Mouse (Mus musculus): ENCODE results near the gene Epha6. TPM values are rescaled to one million over a fixed set of nuclear protein-coding genes. Genes with fewer than 3 reads are reported as not detected.

The Epha6 gene
- polyA plus RNA-seq, 1 experiment from 2014 or later, result 12.3 TPM

GRCm38 (mm10) chr16:60070457-60071112, 534.7 kb downstream of the Epha6 start:
- DNase-seq (ENCODE audit: low spot score) (no peak), ATAC-seq (ENCODE audit: low FRiP score) (no peak)
- Histone ChIP-seq H3K4me2 (replicated peaks) (no peak overlapping the region), H3K27me3 (ENCODE audit: control insufficient read depth, insufficient read depth, low read length) (no peaks in the 10 kb centered on the region), H3K27ac (no peak overlapping the region), H3K36me3 (replicated peaks; ENCODE audit: control insufficient read depth, insufficient read depth) (no peaks in the 10 kb centered on the region), H3K9ac (no peak overlapping the region), H3K9me3 (ENCODE audit: control insufficient read depth, low read length) (no peaks in the 10 kb centered on the region), H3K4me1 (replicated peaks; ENCODE audit: control insufficient read depth, insufficient read depth, low read length) (no peaks in the 10 kb centered on the region), H3K4me3 (replicated peaks; ENCODE audit: low read length) (no peak overlapping the region)
- 86% methylated on average over 10 of the region's 10 CpGs for WGBS

GRCm38 (mm10) chr16:60043809-60044208, 561.5 kb downstream of the Epha6 start:
- no peaks in the 10 kb centered on the region for H3K9me3 ChIP-seq (ENCODE audit: control insufficient read depth, low read length)
- H3K4me3 ChIP-seq (replicated peaks; ENCODE audit: low read length), result no peak overlapping the region
- H3K27me3 ChIP-seq (ENCODE audit: control insufficient read depth, insufficient read depth, low read length), result no peaks in the 10 kb centered on the region
- ATAC-seq (ENCODE audit: low FRiP score), result no peak
- DNase-seq (ENCODE audit: low spot score), result no peak
- H3K27ac ChIP-seq, result no peak overlapping the region
- no peak overlapping the region for H3K4me2 ChIP-seq (replicated peaks)
- no peaks in the 10 kb centered on the region for H3K36me3 ChIP-seq (replicated peaks; ENCODE audit: control insufficient read depth, insufficient read depth)
- H3K9ac ChIP-seq, result no peak overlapping the region
- WGBS, result 87% methylated on average over 1 of the region's 1 CpGs
- no peaks in the 10 kb centered on the region for H3K4me1 ChIP-seq (replicated peaks; ENCODE audit: control insufficient read depth, insufficient read depth, low read length)

DNA sequence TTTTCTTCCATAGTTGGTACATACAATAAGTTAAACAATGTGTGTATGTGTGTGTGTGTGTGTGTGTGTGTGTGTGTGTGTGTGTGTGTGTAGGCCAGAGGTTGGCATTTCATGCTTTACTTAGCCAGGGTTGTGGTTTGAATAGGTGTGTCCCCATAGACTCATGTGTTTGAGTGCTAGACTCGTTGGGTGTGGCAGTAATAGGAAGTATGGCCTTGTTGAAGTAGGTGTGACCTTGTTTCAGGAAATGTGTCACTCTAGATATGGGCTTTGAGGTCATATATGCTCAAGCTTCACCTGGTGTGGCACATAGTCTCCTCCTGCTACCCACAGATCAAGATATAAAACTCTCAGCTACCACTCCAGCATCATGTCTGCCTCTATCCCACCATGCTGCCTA, 577.0 kb downstream of the Epha6 start:
- no peak for DNase-seq (ENCODE audit: low spot score)
- no peaks in the 10 kb centered on the region for H3K36me3 ChIP-seq (replicated peaks; ENCODE audit: control insufficient read depth, insufficient read depth)
- H3K27me3 ChIP-seq (ENCODE audit: control insufficient read depth, insufficient read depth, low read length), result no peaks in the 10 kb centered on the region
- ATAC-seq (ENCODE audit: low FRiP score), result no peak
- no peak overlapping the region for H3K9ac ChIP-seq
- H3K27ac ChIP-seq, result no peak overlapping the region
- no peaks in the 10 kb centered on the region for H3K4me1 ChIP-seq (replicated peaks; ENCODE audit: control insufficient read depth, insufficient read depth, low read length)
- WGBS, result 84% methylated on average over 1 of the region's 1 CpGs
- H3K4me3 ChIP-seq (replicated peaks; ENCODE audit: low read length), result no peak overlapping the region
- no peaks in the 10 kb centered on the region for H3K9me3 ChIP-seq (ENCODE audit: control insufficient read depth, low read length)
- H3K4me2 ChIP-seq (replicated peaks), result no peak overlapping the region

DNA sequence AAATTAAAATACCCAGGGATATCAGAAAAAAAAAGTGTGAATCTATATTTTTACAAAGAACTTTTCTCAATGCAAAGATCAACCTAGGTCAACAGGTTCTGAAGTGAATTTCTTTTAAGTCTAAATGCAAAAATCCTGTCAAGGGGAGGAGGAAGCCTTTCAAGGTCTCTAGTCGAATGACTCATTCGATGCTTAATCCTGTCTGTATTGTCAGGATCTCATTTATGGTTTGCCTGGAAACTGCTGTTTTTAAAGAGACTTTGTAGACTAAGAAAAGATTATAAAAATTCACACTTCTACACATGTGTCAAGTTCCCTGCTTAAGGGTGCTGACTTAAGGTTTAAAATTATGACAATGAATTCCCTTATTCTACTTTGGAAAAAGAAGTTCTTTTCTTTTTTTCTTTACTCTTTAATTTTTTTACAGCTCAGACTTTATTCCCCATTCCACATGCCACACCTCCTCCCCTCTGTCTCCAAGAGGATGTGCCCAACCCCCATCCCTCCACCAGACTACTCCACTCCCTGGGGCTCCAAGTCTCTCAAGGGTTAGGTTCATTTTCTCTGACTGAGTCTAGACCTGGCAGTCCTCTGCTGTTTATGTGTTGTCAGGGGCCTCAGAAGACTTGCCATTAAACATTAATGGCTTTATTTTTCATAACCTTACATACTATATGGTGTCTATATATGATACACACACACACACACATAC, 598.3 kb downstream of the Epha6 start:
- 81% methylated on average over 2 of the region's 2 CpGs for WGBS
- DNase-seq (ENCODE audit: low spot score), result no peak
- no peaks in the 10 kb centered on the region for H3K4me1 ChIP-seq (replicated peaks; ENCODE audit: control insufficient read depth, insufficient read depth, low read length)
- no peak overlapping the region for H3K4me2 ChIP-seq (replicated peaks)
- H3K9ac ChIP-seq, result no peak overlapping the region
- H3K36me3 ChIP-seq (replicated peaks; ENCODE audit: control insufficient read depth, insufficient read depth), result no peaks in the 10 kb centered on the region
- H3K4me3 ChIP-seq (replicated peaks; ENCODE audit: low read length), result no peak overlapping the region
- no peak overlapping the region for H3K27ac ChIP-seq
- ATAC-seq (ENCODE audit: low FRiP score), result no peak
- no peaks in the 10 kb centered on the region for H3K9me3 ChIP-seq (ENCODE audit: control insufficient read depth, low read length)
- H3K27me3 ChIP-seq (ENCODE audit: control insufficient read depth, insufficient read depth, low read length), result no peaks in the 10 kb centered on the region

DNA sequence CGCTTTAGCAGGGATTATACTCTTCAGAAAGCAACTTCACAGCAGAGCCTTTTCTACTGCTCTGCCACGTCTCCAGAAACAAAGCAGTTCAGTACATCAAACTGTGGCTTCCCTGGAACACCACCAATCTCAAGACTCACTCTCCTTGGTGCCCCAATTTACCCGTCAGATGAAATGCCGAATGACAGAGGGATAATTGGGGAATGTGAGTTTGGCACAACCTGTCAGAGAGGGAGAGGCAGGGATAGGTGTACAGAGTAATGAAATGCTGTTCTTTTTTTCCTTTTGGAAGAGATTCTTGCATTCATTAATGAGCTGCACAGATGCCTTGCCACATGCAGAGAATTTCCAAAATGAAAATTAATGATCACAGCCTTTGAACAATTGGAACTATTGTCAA, 635.5 kb downstream of the Epha6 start:
- Histone ChIP-seq H3K27ac (no peak overlapping the region), H3K27me3 (ENCODE audit: control insufficient read depth, insufficient read depth, low read length) (no peaks in the 10 kb centered on the region), H3K4me3 (replicated peaks; ENCODE audit: low read length) (no peak overlapping the region), H3K4me1 (replicated peaks; ENCODE audit: control insufficient read depth, insufficient read depth, low read length) (no peaks in the 10 kb centered on the region), H3K36me3 (replicated peaks; ENCODE audit: control insufficient read depth, insufficient read depth) (no peaks in the 10 kb centered on the region), H3K4me2 (replicated peaks) (no peak overlapping the region), H3K9ac (no peak overlapping the region), H3K9me3 (ENCODE audit: control insufficient read depth, low read length) (no peaks in the 10 kb centered on the region)
- DNase-seq (ENCODE audit: low spot score) (no peak), ATAC-seq (ENCODE audit: low FRiP score) (no peak)
- WGBS, result 59% methylated on average over 4 of the region's 4 CpGs

- Histone ChIP-seq H3K9me3 (ENCODE audit: control insufficient read depth, low read length) (no peaks in the 10 kb centered on the region), H3K4me2 (replicated peaks) (no peak overlapping the region), H3K27ac (no peak overlapping the region), H3K4me3 (replicated peaks; ENCODE audit: low read length) (no peak overlapping the region), H3K36me3 (replicated peaks; ENCODE audit: control insufficient read depth, insufficient read depth) (no peaks in the 10 kb centered on the region), H3K27me3 (ENCODE audit: control insufficient read depth, insufficient read depth, low read length) (no peaks in the 10 kb centered on the region), H3K4me1 (replicated peaks; ENCODE audit: control insufficient read depth, insufficient read depth, low read length) (no peaks in the 10 kb centered on the region), H3K9ac (no peak overlapping the region)
- WGBS, result 83% methylated on average over 2 of the region's 2 CpGs
- no peak for DNase-seq (ENCODE audit: low spot score)
- no peak for ATAC-seq (ENCODE audit: low FRiP score)
Observed at GRCm38 (mm10) chr16:59955731-59956130, 649.6 kb downstream of the Epha6 start.

GRCm38 (mm10) chr16:59923696-59924095, 681.6 kb downstream of the Epha6 start:
- Histone ChIP-seq H3K4me1 (replicated peaks; ENCODE audit: control insufficient read depth, insufficient read depth, low read length) (no peaks in the 10 kb centered on the region), H3K4me3 (replicated peaks; ENCODE audit: low read length) (no peak overlapping the region), H3K27me3 (ENCODE audit: control insufficient read depth, insufficient read depth, low read length) (no peaks in the 10 kb centered on the region), H3K4me2 (replicated peaks) (no peak overlapping the region), H3K36me3 (replicated peaks; ENCODE audit: control insufficient read depth, insufficient read depth) (no peaks in the 10 kb centered on the region), H3K9me3 (ENCODE audit: control insufficient read depth, low read length) (no peaks in the 10 kb centered on the region), H3K9ac (no peak overlapping the region), H3K27ac (no peak overlapping the region)
- DNase-seq (ENCODE audit: low spot score) (no peak), ATAC-seq (ENCODE audit: low FRiP score) (no peak)
- WGBS, result 90% methylated on average over 4 of the region's 4 CpGs

DNA sequence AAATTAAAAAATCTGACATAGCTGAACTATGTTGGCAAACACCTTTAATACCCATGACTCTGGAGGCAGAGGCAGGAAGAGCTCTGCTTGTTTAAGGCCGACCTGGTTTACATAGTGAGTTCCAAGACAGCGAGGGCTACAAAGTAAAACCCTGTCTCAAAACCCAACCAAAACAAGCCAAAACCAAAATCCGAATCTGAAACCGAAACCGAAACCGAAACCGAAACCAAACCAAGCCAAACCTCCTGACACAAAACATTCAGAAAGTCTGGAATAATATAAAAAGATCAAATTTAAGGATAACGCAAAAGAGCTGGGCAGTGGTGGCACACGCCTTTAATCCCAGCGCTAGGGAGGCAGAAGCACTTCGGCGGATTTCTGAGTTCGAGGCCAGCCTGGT, 725.3 kb downstream of the Epha6 start:
- DNase-seq (ENCODE audit: low spot score) (no peak), ATAC-seq (ENCODE audit: low FRiP score) (no peak)
- Histone ChIP-seq H3K4me3 (replicated peaks; ENCODE audit: low read length) (no peak overlapping the region), H3K27ac (no peak overlapping the region), H3K36me3 (replicated peaks; ENCODE audit: control insufficient read depth, insufficient read depth) (no peaks in the 10 kb centered on the region), H3K27me3 (ENCODE audit: control insufficient read depth, insufficient read depth, low read length) (no peaks in the 10 kb centered on the region), H3K4me2 (replicated peaks) (no peak overlapping the region), H3K4me1 (replicated peaks; ENCODE audit: control insufficient read depth, insufficient read depth, low read length) (no peaks in the 10 kb centered on the region), H3K9me3 (ENCODE audit: control insufficient read depth, low read length) (no peaks in the 10 kb centered on the region), H3K9ac (no peak overlapping the region)
- WGBS, result 95% methylated on average over 13 of the region's 13 CpGs

- no peaks in the 10 kb centered on the region for H3K9me3 ChIP-seq (ENCODE audit: control insufficient read depth, low read length)
- no peak overlapping the region for H3K4me2 ChIP-seq (replicated peaks)
- no peaks in the 10 kb centered on the region for H3K4me1 ChIP-seq (replicated peaks; ENCODE audit: control insufficient read depth, insufficient read depth, low read length)
- H3K36me3 ChIP-seq (replicated peaks; ENCODE audit: control insufficient read depth, insufficient read depth), result no peaks in the 10 kb centered on the region
- WGBS, result 87% methylated on average over 3 of the region's 3 CpGs
- ATAC-seq (ENCODE audit: low FRiP score) (no peak), DNase-seq (ENCODE audit: low spot score) (no peak)
- no peaks in the 10 kb centered on the region for H3K27me3 ChIP-seq (ENCODE audit: control insufficient read depth, insufficient read depth, low read length)
- H3K4me3 ChIP-seq (replicated peaks; ENCODE audit: low read length), result no peak overlapping the region
- H3K27ac ChIP-seq, result no peak overlapping the region
- H3K9ac ChIP-seq, result no peak overlapping the region
Observed at GRCm38 (mm10) chr16:59871792-59872191, 733.5 kb downstream of the Epha6 start.
